Mouse (Mus musculus): ENCODE data around the gene Slc46a1.

Slc46a1 gene

DNA sequence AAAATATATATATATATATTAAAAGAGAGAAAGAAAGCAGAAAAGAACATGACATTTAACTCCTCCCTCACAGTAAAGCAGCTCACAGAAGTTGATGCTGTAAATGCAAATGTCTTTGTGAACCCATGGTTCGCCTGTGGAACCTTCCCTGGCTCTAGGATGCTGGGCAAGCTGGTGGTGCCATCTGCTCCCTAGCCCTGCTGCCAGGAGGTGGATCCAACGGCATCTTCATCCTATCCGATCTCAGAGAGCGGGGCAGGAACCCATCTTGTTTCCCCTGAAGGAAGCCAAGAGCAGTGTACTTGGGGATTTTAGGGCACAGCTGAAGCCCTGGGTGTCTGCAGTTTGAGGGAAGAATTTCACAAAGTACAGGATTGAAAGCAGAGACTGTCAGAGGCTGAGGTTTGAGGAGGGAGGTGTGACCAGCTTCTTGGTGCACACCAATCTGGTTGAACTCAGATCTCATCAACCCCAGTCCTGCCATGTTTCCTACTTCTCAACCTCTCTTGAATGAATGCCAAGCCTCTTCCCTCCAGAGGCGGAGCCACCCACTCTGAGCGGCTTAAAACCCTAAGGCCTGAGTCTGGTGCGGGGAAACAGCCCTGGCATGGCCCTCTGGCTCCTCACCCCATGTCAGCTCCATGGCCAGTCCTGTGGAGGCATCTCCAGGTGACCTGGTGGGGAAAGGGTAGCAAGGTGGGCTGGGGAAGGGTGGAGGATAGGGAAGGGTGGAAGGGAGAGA, 37.6 kb downstream of the Slc46a1 start, which contains the start of gene Sebox:
Gene Sebox, plus strand, starts transcription at position 539 of the 742 bp plus-strand sequence.
- DNase-seq (ENCODE audit: low spot score in 2 of 2) = no peak

DNA sequence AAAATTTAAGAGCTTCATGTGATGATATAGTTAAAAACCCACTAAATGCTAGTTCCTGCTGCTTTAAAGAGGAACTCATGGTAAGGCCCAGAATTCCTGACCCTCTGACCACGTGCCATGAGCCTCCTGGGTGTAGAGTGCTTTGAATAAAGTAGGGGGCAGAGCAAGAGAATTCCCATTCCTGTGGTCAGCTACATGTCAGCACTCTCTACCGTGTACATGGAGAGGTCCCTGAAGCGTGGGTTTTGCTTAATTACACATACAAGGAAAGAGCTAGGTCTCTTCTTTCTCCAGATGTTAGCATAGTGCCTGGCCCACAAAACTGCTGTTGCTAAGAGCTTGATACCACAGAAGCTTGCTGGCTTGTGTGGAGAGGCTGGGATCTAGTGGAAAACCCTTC, 39.9 kb downstream of the Slc46a1 start:
- DNase-seq (ENCODE audit: low spot score in 2 of 2) = no peak

DNA sequence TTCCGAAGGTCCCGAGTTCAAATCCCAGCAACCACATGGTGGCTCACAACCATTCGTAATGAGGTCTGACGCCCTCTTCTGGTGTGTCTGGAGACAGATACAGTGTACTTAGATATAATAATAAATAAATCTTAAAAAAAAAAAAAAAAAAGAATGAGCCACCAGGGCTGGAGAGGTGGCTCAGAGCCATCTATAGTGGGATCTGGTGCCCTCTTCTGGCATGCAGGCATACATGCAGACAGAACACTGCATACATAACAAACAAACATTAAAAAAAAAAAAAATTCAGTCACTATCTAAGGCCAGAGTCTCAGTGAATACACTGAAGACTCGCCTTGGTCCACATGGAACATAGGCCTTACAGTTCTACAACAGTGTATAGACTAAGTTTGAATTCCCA, 43.7 kb downstream of the Slc46a1 start:
- DNase-seq (ENCODE audit: low spot score in 2 of 2) = no peak

DNA sequence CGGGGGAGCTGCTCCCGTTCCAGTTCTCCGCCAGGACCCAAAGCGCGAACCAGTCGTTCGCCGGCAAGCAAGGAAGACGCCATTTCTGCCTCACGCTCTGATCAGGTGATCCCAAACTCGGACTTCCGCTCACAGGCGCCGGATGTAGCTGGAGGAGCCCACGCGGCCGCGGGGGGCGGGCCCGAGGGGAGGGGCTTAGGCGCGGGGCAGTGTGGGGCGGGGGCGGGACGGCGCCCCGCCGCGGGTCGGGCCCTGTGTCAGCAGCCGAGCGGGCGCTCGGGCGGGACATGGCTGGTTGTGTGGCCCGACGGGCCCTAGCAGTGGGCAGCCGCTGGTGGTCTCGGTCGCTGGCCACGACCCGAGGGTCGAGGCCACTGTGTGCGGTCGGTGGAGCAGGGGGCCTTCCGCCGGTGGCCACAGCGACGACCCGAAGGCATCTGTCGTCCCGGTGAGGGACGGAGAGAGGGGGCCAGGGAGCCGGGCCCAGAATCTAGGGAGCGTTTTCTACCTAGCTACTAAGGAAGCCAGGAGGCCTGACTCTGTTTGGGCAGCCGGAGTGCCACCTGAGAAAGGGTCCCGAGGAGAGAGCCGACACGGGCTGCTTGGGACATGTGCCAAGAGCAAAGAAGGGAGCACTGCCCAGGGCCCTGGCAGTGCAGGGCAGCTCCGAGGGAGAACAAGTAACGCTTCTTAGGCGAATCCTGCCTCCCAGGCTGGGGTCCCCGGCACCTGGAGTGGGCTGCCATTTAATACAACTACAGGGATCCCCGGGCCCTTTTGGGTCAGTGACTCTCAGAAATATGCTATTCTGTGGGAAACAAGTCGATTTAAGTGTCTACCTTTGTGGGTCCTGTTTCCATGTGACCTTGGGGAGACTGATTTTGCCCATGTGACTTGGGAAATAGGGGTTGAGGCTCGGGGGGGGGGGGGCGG, 46.8 kb downstream of the Slc46a1 start, which contains the start of the genes Tmem199 and Poldip2:
Gene Tmem199, minus strand, starts transcription at position 148 of the 933 bp plus-strand sequence.
Gene Poldip2, plus strand, starts transcription at position 169 of the 933 bp plus-strand sequence.
- peak; percentile 94 to 95 for DNase-seq (ENCODE audit: low spot score in 2 of 2)

DNA sequence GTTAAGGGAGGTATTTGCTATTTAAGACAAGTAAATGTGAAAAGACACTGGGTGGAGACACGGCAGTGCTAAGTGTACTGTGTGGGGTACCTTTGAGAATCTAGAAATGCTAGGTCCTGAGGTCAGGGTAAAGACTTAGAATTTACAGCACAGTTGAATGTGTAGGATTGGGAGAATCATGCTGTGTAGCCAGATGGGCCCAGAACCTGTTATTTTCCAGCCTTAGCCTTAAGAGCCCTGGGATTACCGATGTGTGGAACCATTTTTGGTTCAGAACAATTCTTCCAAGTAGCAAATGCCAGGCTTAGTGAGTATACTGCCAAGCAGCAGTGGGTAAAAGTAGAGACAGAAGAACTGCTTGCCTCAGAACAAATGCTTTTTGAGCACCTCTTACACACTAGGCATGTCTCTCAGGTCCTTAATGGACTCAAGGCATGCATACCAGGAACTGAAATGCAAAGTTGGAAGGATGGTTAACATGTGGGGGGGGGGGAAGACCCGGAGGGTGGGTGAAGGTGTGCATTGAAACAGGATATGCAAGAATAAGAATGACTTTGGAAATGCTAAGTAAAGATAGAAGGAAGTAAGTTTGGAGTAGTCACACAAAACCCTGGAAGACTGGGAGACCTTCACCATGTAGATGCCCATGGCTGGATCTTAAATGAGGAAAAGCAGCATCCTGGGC, 47.8 kb downstream of the Slc46a1 start:
- no peak for DNase-seq (ENCODE audit: low spot score in 2 of 2)

DNA sequence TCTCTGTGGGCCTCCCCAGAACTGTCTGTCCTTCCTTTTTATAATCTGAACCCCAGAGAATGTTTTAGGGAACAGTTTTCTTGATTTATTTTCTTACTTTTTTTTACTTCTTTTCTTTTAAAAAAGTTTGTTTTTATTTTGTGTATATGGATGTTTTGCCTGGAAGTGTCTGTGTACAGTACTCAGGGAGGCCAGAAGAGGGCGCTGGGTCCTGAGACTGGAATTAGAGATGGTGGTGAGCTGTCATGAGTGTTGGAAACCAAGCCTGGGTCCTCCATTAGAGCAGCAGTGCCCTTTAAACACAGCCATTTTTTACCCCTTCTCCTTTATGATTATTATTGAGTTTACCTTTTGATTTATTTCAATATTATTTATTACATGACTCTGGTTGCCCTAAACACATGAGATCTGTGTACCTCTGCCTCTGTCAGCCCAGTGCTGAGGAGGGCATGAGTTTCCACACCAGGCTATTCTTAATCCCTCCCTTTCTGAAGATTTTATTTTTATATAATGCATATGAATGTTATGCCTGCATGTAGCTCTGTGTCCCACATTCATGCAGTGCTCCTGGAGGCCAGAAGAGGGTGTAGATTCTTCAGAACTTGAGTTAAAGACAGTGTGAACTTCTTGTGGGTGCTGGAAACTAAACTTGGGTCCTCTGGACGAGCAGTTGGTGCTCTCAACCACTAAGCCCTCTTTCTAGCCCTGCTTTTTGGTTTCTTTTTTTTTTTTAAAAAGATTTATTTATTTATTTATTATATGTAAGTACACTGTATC, 50.2 kb downstream of the Slc46a1 start:
- DNase-seq (ENCODE audit: low spot score in 2 of 2) = no peak

DNA sequence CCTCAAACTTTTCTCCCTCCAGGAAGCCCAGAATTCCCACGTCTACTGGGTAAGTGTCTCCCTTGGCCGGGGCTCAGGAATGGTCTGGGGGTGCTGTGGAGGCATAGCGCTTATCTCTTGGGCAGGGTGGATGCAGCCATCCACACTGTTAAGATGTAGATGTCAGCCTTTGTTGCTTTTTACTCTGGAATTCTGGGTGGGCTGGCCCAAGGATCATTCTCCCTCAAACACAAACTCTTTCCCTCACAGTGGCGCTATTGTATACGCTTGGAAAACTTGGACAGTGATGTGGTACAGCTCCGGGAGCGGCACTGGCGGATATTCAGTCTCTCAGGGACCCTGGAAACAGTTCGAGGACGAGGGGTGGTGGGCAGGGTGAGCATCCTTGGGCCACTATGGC, 53.4 kb downstream of the Slc46a1 start:
- DNase-seq (ENCODE audit: low spot score in 2 of 2) = no peak

Data from right cerebral cortex, postnatal 10 days (tissue).